Mouse (Mus musculus): ENCODE measurements around the gene Etv1. TPM values are rescaled to one million over a fixed set of nuclear protein-coding genes. Genes with fewer than 3 reads are reported as not detected.

Etv1 gene
- polyA plus RNA-seq, 1 experiment from 2014 or later, result 28.1 TPM

- no peaks in the 10 kb centered on the region for H3K36me3 ChIP-seq (ENCODE audit: control insufficient read depth, insufficient read depth, low read length)
- H3K4me3 ChIP-seq (ENCODE audit: low read depth, low read length), result no peak overlapping the region
- H3K27ac ChIP-seq (ENCODE audit: low read depth, low read length), result no peak overlapping the region
- H3K4me1 ChIP-seq (ENCODE audit: control insufficient read depth, insufficient read depth, low read length), result peaks cover 7% of the 10 kb centered on the region; the same call in 1 of the 2 replicates
- H3K9ac ChIP-seq (ENCODE audit: low read length), result no peak overlapping the region
- 14% methylated on average over 7 of the region's 7 CpGs for WGBS
- no peaks in the 10 kb centered on the region for H3K27me3 ChIP-seq (replicated peaks; ENCODE audit: control insufficient read depth, insufficient read depth, low read length)
- H3K4me2 ChIP-seq (ENCODE audit: low read length), result no peak overlapping the region
- ATAC-seq, result peak; percentile 54
- peak; percentile 53 for DNase-seq (ENCODE audit: low spot score)
- no peaks in the 10 kb centered on the region for H3K9me3 ChIP-seq (replicated peaks; ENCODE audit: control insufficient read depth, low read length)
Observed at GRCm38 (mm10) chr12:38860168-38861115, 81.3 kb downstream of the Etv1 start.

- no peak for ATAC-seq
- H3K9ac ChIP-seq (ENCODE audit: low read length), result no peak overlapping the region
Observed at GRCm38 (mm10) chr12:38863395-38863794, 84.2 kb downstream of the Etv1 start.

GRCm38 (mm10) chr12:38863982-38864828 lies 85.0 kb downstream of the Etv1 start:
- Histone ChIP-seq H3K27me3 (replicated peaks; ENCODE audit: control insufficient read depth, insufficient read depth, low read length) (no peaks in the 10 kb centered on the region), H3K9me3 (replicated peaks; ENCODE audit: control insufficient read depth, low read length) (no peaks in the 10 kb centered on the region), H3K9ac (ENCODE audit: low read length) (no peak overlapping the region), H3K4me3 (ENCODE audit: low read depth, low read length) (no peak overlapping the region), H3K27ac (ENCODE audit: low read depth, low read length) (no peak overlapping the region), H3K4me1 (ENCODE audit: control insufficient read depth, insufficient read depth, low read length) (peaks cover 7% of the 10 kb centered on the region; the same call in 1 of the 2 replicates), H3K4me2 (ENCODE audit: low read length) (no peak overlapping the region), H3K36me3 (ENCODE audit: control insufficient read depth, insufficient read depth, low read length) (no peaks in the 10 kb centered on the region)
- DNase-seq (ENCODE audit: low spot score), result no peak
- no peak for ATAC-seq
- 83% methylated on average over 3 of the region's 3 CpGs for WGBS

More at GRCm38 (mm10) chr12:38863395-38863794, 84.2 kb downstream of the Etv1 start:
- Histone ChIP-seq H3K4me1 (ENCODE audit: control insufficient read depth, insufficient read depth, low read length) (peaks cover 7% of the 10 kb centered on the region; the same call in 1 of the 2 replicates), H3K9me3 (replicated peaks; ENCODE audit: control insufficient read depth, low read length) (no peaks in the 10 kb centered on the region), H3K4me3 (ENCODE audit: low read depth, low read length) (no peak overlapping the region), H3K36me3 (ENCODE audit: control insufficient read depth, insufficient read depth, low read length) (no peaks in the 10 kb centered on the region), H3K27ac (ENCODE audit: low read depth, low read length) (no peak overlapping the region), H3K27me3 (replicated peaks; ENCODE audit: control insufficient read depth, insufficient read depth, low read length) (no peaks in the 10 kb centered on the region), H3K4me2 (ENCODE audit: low read length) (no peak overlapping the region)
- no peak for DNase-seq (ENCODE audit: low spot score)
- WGBS, result 76% methylated on average over 4 of the region's 4 CpGs

GRCm38 (mm10) chr12:38874470-38874995 lies 95.4 kb downstream of the Etv1 start:
- Histone ChIP-seq H3K9me3 (replicated peaks; ENCODE audit: control insufficient read depth, low read length) (no peaks in the 10 kb centered on the region), H3K27ac (ENCODE audit: low read depth, low read length) (no peak overlapping the region), H3K4me1 (ENCODE audit: control insufficient read depth, insufficient read depth, low read length) (no peaks in the 10 kb centered on the region), H3K4me3 (ENCODE audit: low read depth, low read length) (no peak overlapping the region), H3K9ac (ENCODE audit: low read length) (no peak overlapping the region), H3K4me2 (ENCODE audit: low read length) (no peak overlapping the region), H3K27me3 (replicated peaks; ENCODE audit: control insufficient read depth, insufficient read depth, low read length) (no peaks in the 10 kb centered on the region), H3K36me3 (ENCODE audit: control insufficient read depth, insufficient read depth, low read length) (no peaks in the 10 kb centered on the region)
- ATAC-seq, result no peak
- no peak for DNase-seq (ENCODE audit: low spot score)

- Histone ChIP-seq H3K27me3 (replicated peaks; ENCODE audit: control insufficient read depth, insufficient read depth, low read length) (no peaks in the 10 kb centered on the region), H3K36me3 (ENCODE audit: control insufficient read depth, insufficient read depth, low read length) (no peaks in the 10 kb centered on the region), H3K9me3 (replicated peaks; ENCODE audit: control insufficient read depth, low read length) (no peaks in the 10 kb centered on the region), H3K9ac (ENCODE audit: low read length) (no peak overlapping the region), H3K4me3 (ENCODE audit: low read depth, low read length) (no peak overlapping the region), H3K27ac (ENCODE audit: low read depth, low read length) (no peak overlapping the region), H3K4me2 (ENCODE audit: low read length) (no peak overlapping the region), H3K4me1 (ENCODE audit: control insufficient read depth, insufficient read depth, low read length) (no peaks in the 10 kb centered on the region)
- 84% methylated on average over 3 of the region's 3 CpGs for WGBS
- DNase-seq (ENCODE audit: low spot score) (no peak), ATAC-seq (no peak)
Observed at GRCm38 (mm10) chr12:38904516-38904915, 125.3 kb downstream of the Etv1 start.

GRCm38 (mm10) chr12:38906314-38906713 lies 127.1 kb downstream of the Etv1 start:
- no peaks in the 10 kb centered on the region for H3K36me3 ChIP-seq (ENCODE audit: control insufficient read depth, insufficient read depth, low read length)
- no peaks in the 10 kb centered on the region for H3K27me3 ChIP-seq (replicated peaks; ENCODE audit: control insufficient read depth, insufficient read depth, low read length)
- no peak overlapping the region for H3K4me2 ChIP-seq (ENCODE audit: low read length)
- no peaks in the 10 kb centered on the region for H3K9me3 ChIP-seq (replicated peaks; ENCODE audit: control insufficient read depth, low read length)
- DNase-seq (ENCODE audit: low spot score) (no peak), ATAC-seq (no peak)
- H3K9ac ChIP-seq (ENCODE audit: low read length), result no peak overlapping the region
- WGBS, result 87% methylated on average over 6 of the region's 6 CpGs
- H3K4me3 ChIP-seq (ENCODE audit: low read depth, low read length), result no peak overlapping the region
- no peak overlapping the region for H3K27ac ChIP-seq (ENCODE audit: low read depth, low read length)
- no peaks in the 10 kb centered on the region for H3K4me1 ChIP-seq (ENCODE audit: control insufficient read depth, insufficient read depth, low read length)

GRCm38 (mm10) chr12:38906812-38907211 lies 127.6 kb downstream of the Etv1 start:
- Histone ChIP-seq H3K9ac (ENCODE audit: low read length) (no peak overlapping the region), H3K9me3 (replicated peaks; ENCODE audit: control insufficient read depth, low read length) (no peaks in the 10 kb centered on the region), H3K4me2 (ENCODE audit: low read length) (no peak overlapping the region), H3K27ac (ENCODE audit: low read depth, low read length) (no peak overlapping the region), H3K4me1 (ENCODE audit: control insufficient read depth, insufficient read depth, low read length) (no peaks in the 10 kb centered on the region), H3K27me3 (replicated peaks; ENCODE audit: control insufficient read depth, insufficient read depth, low read length) (no peaks in the 10 kb centered on the region), H3K4me3 (ENCODE audit: low read depth, low read length) (no peak overlapping the region), H3K36me3 (ENCODE audit: control insufficient read depth, insufficient read depth, low read length) (no peaks in the 10 kb centered on the region)
- ATAC-seq (no peak), DNase-seq (ENCODE audit: low spot score) (peak; percentile 26)
- 70% methylated on average over 9 of the region's 9 CpGs for WGBS

- Histone ChIP-seq H3K4me3 (ENCODE audit: low read depth, low read length) (no peak overlapping the region), H3K4me2 (ENCODE audit: low read length) (no peak overlapping the region), H3K27me3 (replicated peaks; ENCODE audit: control insufficient read depth, insufficient read depth, low read length) (no peaks in the 10 kb centered on the region), H3K36me3 (ENCODE audit: control insufficient read depth, insufficient read depth, low read length) (no peaks in the 10 kb centered on the region), H3K9me3 (replicated peaks; ENCODE audit: control insufficient read depth, low read length) (no peaks in the 10 kb centered on the region), H3K9ac (ENCODE audit: low read length) (no peak overlapping the region), H3K4me1 (ENCODE audit: control insufficient read depth, insufficient read depth, low read length) (no peaks in the 10 kb centered on the region), H3K27ac (ENCODE audit: low read depth, low read length) (no peak overlapping the region)
- WGBS, result 87% methylated on average over 3 of the region's 3 CpGs
- no peak for DNase-seq (ENCODE audit: low spot score)
- no peak for ATAC-seq
Observed at GRCm38 (mm10) chr12:38908947-38909346, 129.8 kb downstream of the Etv1 start.
